Mouse (Mus musculus): Measurements from ENCODE around the gene Casc4.
A peak's percentile ranks its signal among the peaks of the same experiment; 100 is the strongest.
"Not testable (repeated sequence)": the region's sequence is repeated elsewhere in the genome, so short reads cannot be mapped to it uniquely, and the experiment has no call there.

Gene Casc4

DNA sequence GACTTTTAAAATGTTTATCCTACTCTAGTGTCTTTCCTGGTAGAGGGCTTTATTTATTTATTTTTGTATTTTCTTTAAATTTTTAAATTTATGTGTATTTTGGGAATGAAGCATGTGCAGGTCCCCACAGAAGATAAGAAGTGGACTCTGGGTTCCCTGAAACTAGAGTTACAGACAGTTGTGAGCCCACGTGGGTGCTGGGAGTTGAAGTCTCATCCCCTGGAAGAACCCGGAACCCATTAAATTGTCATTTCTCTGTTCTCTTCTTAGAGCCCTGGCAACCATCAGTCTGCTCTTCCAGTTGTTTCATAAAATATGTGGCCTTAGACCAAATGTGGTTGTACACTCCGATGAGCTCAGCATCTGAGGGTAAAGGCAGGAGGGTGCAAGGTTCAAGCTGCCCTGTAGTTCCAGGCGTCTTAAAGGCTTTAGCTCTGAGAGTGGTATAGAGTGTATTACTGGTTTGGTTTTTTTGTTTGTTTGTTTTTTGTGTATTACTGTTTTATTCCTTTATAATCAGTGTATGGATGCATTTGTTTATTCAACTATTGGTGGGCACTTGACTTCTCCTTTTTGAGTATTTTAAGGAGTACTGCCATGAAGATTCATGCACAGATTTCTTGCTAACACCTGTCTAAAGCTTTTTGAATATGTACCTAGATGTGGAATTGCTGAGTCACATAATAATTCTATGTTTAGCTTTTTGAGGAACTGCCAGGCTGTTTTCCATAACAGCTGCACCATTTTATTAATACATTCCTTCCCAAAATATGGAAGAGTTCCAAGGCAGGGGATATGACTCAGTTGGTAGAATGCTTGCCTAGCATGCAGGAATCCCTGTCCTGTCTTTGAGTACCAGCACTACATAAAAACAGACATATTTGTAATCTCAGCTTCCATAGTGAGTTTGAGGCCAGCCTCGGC lies 49.5 kb downstream of the Casc4 start:
- DNase-seq = no peak

DNA sequence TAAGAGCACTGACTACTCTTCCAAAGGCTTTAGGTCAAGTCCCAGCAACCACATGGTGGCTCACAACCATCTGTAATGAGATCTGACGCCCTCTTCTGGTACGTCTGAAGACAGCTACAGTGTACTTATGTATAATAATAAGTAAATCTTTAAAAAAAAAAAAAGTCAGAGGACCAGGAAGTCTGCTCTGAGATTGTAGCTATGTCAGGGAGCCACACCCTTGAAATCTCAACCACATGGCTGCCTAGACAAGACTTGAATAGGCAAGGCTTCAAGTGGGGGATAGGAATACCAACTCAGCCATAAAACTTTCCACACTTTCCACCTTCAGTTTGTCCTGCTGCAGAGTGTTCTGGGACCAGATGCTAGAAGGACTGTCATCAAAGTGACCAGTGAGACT lies 70.9 kb downstream of the Casc4 start:
- not testable (repeated sequence) for DNase-seq

DNA sequence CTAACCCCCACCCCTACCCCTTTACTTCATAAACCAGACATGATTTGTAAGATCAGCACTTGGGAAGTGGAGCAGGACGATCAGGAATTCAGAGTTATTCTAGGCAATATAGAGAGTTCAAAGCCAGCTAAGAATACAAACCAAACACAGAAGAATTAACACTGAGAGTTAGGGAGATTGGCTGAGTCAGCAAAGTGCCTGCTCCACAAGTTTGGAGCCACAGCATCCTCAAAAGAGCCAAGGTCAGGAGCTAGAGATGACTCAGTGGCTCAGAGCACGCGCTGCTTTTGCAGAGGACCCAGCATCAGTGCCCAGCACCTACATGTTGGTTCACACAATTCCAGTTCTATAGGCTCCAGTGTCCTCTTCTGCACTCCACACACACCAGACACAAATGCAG lies 76.6 kb downstream of the Casc4 start:
- DNase-seq = no peak

DNA sequence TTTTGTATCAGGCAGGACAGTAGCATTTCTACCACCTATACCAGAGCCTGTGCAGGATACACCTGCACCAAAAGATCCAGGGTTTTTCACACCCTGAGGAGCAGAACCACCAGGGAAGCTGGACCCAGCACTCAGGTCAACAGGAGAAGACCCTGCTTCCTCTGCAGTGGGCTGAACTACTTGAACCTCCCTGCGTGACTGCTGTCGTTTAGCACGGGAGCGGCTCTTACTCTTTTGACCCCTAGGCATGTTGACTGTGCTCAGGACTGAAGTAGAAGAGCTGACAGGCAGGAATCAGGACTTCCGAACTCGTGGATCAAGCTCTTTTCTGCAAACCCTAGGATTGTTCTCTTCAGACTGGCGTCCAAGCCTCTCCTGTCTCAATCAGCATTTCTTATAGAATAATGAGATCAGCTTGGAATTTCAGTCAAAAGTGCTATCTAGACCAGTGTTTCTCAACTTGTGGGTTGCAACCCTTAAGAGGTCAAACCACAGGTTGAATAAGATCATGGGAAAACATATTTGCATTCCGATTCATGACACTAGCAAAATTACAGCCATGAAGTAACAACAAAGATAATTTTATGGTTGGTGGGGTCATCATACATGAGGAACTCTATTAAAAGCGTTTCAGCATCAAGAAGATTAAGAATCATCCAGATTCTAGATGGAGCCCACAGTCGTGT lies 88.3 kb downstream of the Casc4 start:
- DNase-seq = no peak

DNA sequence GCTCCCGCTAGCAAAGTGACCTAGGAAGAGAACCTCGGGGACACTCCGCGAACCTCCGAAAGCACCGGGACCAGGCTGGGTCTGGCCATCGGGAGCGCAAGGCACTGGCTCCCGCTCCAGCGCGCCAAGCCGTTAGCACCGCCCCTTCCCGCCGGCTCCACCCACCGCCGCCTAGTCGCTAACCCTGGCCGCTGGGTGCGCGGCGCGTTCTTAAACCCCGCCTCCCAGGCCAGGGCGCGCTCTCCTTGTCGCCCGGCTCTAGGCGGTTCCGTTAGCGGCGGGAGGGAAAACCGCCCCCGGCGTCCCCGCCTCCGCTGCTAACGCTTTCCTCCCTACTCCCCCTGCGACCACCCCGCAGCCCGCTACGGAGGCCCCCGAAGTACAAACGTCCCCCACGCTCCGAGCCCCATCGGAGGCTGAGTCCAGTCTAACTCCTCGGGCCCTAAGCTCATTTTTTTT lies 89.0 kb downstream of the Casc4 start, which contains the start of the genes Ctdspl2 and Mageb3:
Ctdspl2 (plus strand) TSS at position 237 of the 459 bp plus-strand sequence.
Mageb3 (minus strand) TSS at position 328 of the 459 bp plus-strand sequence.
- DNase-seq = peak; percentile 96

DNA sequence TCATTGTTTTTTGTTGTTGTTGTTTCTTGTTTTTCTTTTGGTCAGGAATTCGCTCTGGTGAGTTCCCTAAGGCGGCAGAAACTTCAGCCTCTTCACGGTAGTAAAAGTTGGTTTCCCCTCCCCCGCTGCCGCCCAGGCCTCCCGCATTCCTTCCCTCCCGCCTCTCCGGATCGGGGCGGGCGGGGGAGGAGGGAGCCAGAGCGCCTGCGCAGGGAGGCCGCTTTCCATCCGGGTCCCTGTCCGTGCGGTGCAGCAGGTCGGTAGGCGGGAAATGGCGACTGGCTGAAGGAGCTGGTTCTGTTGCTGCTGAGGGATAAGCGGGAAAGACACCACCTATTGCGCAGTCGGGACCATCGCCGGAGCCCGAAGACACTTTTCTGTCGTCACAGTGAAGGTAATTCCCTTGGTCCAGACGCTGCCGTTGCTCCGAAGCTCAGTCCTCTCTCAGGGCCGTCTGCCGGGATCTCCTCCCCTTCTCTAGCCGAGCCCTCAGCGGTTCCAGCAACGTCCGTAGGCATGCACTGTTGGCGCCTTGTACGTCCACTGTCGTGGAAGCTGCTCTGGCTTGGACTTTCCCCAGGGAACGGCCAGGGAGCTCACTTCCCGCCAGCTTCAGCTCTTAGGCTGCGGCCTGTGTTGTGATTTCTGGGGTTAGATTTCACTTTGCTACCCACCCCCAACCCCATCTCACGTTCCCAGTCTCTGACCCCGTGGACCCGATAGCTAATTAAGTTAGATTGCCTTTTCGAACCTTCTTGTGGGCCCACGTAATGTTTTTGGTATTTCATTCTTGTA lies 89.7 kb downstream of the Casc4 start:
- DNase-seq = peak; percentile 97

DNA sequence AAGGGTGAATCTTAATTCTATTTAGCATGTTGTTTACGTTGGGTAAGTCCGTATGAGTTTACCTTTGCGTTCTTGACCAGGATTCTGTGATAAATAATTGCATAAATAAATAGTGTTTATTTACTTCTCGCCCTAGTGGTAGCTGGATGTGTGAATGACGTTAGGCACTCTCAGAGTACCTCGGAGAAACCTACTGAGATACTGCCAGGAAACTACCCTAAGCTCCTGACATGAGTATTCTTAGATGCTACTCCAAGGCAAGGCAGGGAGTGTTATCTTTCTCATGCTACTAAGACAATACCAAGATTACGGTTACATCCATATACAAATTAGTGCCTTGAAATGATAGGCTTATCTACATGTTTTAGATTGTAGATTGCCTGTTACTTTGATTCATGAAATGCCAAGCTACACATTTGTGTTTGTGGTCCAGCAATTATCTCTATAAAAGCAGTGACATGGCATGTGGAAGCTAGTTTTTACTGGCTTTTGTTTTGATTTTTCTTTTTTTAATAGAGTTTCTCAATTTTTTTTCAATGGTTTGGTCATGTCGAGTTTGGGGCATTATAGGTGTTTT lies 90.5 kb downstream of the Casc4 start:
- peak; percentile 26 for DNase-seq

Data from cerebellum, adult 9-10 months (tissue).